Mouse (Mus musculus) CH12.LX (cell line): Measurements from ENCODE around the gene Zfp618. TPM values are rescaled to one million over a fixed set of nuclear protein-coding genes. Genes with fewer than 3 reads are reported as not detected.

ENCODE experiments used
- DNase-seq: peaks from one replicate; pipeline ENCODE4 v3.0.0-alpha.2; 2013; ENCODE audit errors: extremely low read depth
- H3K27ac ChIP-seq: 2 replicates; pipeline ENCODE4 v1.5.1; 2012; ENCODE audit warnings: low read depth, mild to moderate bottlenecking, control low read depth, moderate library complexity; ENCODE audit not compliant: insufficient read depth
- H3K27me3 ChIP-seq: replicated peaks from 2 replicates; pipeline ENCODE3; 2012; ENCODE audit warnings: inconsistent platforms
- H3K36me3 ChIP-seq, 2 experiments: replicated peaks in 1 of 2; 2 replicates each; pipeline versions ENCODE3 to v1.6.1; 2012; ENCODE audit warnings: inconsistent platforms in 1 of 2, low read length in 1 of 2, mild to moderate bottlenecking in 1 of 2, mixed read lengths in 1 of 2, moderate library complexity in 1 of 2; ENCODE audit not compliant: control insufficient read depth in 1 of 2, insufficient read depth in 1 of 2
- H3K4me1 ChIP-seq, 2 experiments: 2 replicates each; pipeline ENCODE4 v1.6.1; 2012; ENCODE audit warnings: inconsistent platforms in 1 of 2, moderate library complexity in 1 of 2; ENCODE audit not compliant: insufficient read depth in 2 of 2, control insufficient read depth in 1 of 2
- H3K4me2 ChIP-seq: 2 replicates; pipeline ENCODE4 v1.6.1; 2012; ENCODE audit warnings: low read depth, mild to moderate bottlenecking, control low read depth; ENCODE audit not compliant: poor library complexity, insufficient read depth, severe bottlenecking
- H3K4me3 ChIP-seq, 3 experiments: fragments of 150-350 bp in 1 of 3; sonication (generic) in 1 of 3; replicated peaks in 1 of 3; 2 replicates each; pipeline versions ENCODE3 to v1.5.1; 2011 to 2012; ENCODE audit warnings: low read depth in 2 of 3, low read length in 2 of 3, mild to moderate bottlenecking in 2 of 3, moderate library complexity in 2 of 3, control low read depth in 1 of 3, improper control_type of control experiment in 1 of 3, inconsistent platforms in 1 of 3, mixed read lengths in 1 of 3; ENCODE audit not compliant: poor library complexity in 1 of 3
- H3K79me2 ChIP-seq: replicated peaks from 2 replicates; pipeline ENCODE4 v1.6.1; 2012; ENCODE audit warnings: mild to moderate bottlenecking, moderate library complexity; ENCODE audit not compliant: control insufficient read depth, poor library complexity, insufficient read depth, severe bottlenecking; ENCODE audit errors: extremely low read depth
- H3K9ac ChIP-seq: 2 replicates; pipeline ENCODE4 v1.6.1; 2012; ENCODE audit warnings: low read depth, mild to moderate bottlenecking, control low read depth, moderate library complexity; ENCODE audit not compliant: insufficient read depth
- H3K9me3 ChIP-seq: replicated peaks from 2 replicates; pipeline ENCODE3; 2012; ENCODE audit warnings: low read length, inconsistent platforms, mixed read lengths
- CHD1 ChIP-seq: IDR thresholded peaks from 2 replicates; pipeline ENCODE4 v1.6.1; 2012; ENCODE audit warnings: low read depth, low read length, improper control_type of control experiment, inconsistent platforms
- ELF1 ChIP-seq: IDR thresholded peaks from 2 replicates; pipeline ENCODE4 v1.6.1; 2014; ENCODE audit warnings: low read depth, mild to moderate bottlenecking, inconsistent platforms, low read length, improper control_type of control experiment
- EP300 ChIP-seq: IDR thresholded peaks from 2 replicates; pipeline ENCODE4 v1.6.1; 2011; ENCODE audit warnings: low read length, improper control_type of control experiment
- GABPA ChIP-seq: IDR thresholded peaks from 2 replicates; pipeline ENCODE4 v1.6.1; 2012; ENCODE audit warnings: low read depth, low read length, improper control_type of control experiment, inconsistent platforms; ENCODE audit not compliant: insufficient replicate concordance
- HCFC1 ChIP-seq: IDR thresholded peaks from 2 replicates; pipeline ENCODE4 v1.6.1; 2012; ENCODE audit warnings: low read depth, mild to moderate bottlenecking, inconsistent platforms, low read length, improper control_type of control experiment
- JUN ChIP-seq: IDR thresholded peaks from 2 replicates; pipeline ENCODE4 v1.6.1; 2011; ENCODE audit warnings: low read depth, mild to moderate bottlenecking, low read length, improper control_type of control experiment, moderate library complexity; ENCODE audit not compliant: insufficient read depth
- JUND ChIP-seq: conservative IDR thresholded peaks from 2 replicates; pipeline ENCODE4 v1.6.1; 2011; ENCODE audit warnings: low read depth, low read length, improper control_type of control experiment
- KAT2A ChIP-seq: IDR thresholded peaks from 2 replicates; pipeline ENCODE4 v1.6.1; 2012; ENCODE audit warnings: low read length, improper control_type of control experiment, inconsistent platforms; ENCODE audit not compliant: insufficient replicate concordance
- MAFK ChIP-seq: IDR thresholded peaks from 2 replicates; pipeline ENCODE4 v1.6.1; 2011; ENCODE audit warnings: low read length, improper control_type of control experiment; ENCODE audit not compliant: insufficient replicate concordance
- MAX ChIP-seq: IDR thresholded peaks from 2 replicates; pipeline ENCODE4 v1.6.1; 2011; ENCODE audit warnings: low read length, improper control_type of control experiment
- MXI1 ChIP-seq: IDR thresholded peaks from 2 replicates; pipeline ENCODE4 v1.6.1; 2011; ENCODE audit warnings: mild to moderate bottlenecking, low read depth, low read length, improper control_type of control experiment
- RCOR1 ChIP-seq: conservative IDR thresholded peaks from 2 replicates; pipeline ENCODE4 v1.6.1; 2012; ENCODE audit warnings: low read depth, mild to moderate bottlenecking, inconsistent platforms, low read length, improper control_type of control experiment
- UBTF ChIP-seq: IDR thresholded peaks from 2 replicates; pipeline ENCODE4 v1.6.1; 2012; ENCODE audit warnings: low read depth, mild to moderate bottlenecking, inconsistent platforms, low read length, improper control_type of control experiment, moderate library complexity
- USF2 ChIP-seq: conservative IDR thresholded peaks from 2 replicates; pipeline ENCODE4 v1.6.1; 2011; ENCODE audit warnings: low read depth, low read length, improper control_type of control experiment
- ZC3H11A ChIP-seq: IDR thresholded peaks from 2 replicates; pipeline ENCODE4 v1.6.1; 2012; ENCODE audit warnings: low read depth, mild to moderate bottlenecking, inconsistent platforms, low read length, improper control_type of control experiment
- ZKSCAN1 ChIP-seq: IDR thresholded peaks from 2 replicates; pipeline ENCODE4 v1.6.1; 2012; ENCODE audit warnings: low read depth, inconsistent platforms, low read length, improper control_type of control experiment, borderline replicate concordance
- ZNF384 ChIP-seq: IDR thresholded peaks from 2 replicates; pipeline ENCODE4 v1.6.1; 2012; ENCODE audit warnings: low read depth, low read length, improper control_type of control experiment, inconsistent platforms
- dilution Hi-C: fragments of 300-500 bp; cut with MboI; formaldehyde crosslinking; loops from 2 replicates; pipeline ENCODE4 v1.14.3; 2020; ENCODE audit warnings: low sequenced_read_pairs; ENCODE audit not compliant: extremely low pct_unique_long_range_greater_than_20kb, extremely low pct_ligation_motif_present
- in situ Hi-C: fragments of 300-500 bp; cut with MboI; formaldehyde crosslinking; loops from 3 replicates; pipeline ENCODE4 v1.14.3; 2019; ENCODE audit warnings: low sequenced_read_pairs, low pct_ligation_motif_present, low pct_unique_long_range_greater_than_20kb, mixed read lengths
- polyA plus RNA-seq: library from polyadenylated mRNA; unstranded; fragments of >175 nt; gene quantifications from 2 replicates; pipeline ENCODE4 v1.2.1, GENCODE M21; 2012; ENCODE audit warnings: low read depth; ENCODE audit not compliant: insufficient read length
- total RNA-seq, 2 experiments: library from RNA; depleted of rRNA; stranded (reverse); fragments of 300-350 nt in 1 of 2; fragments of >200 nt in 1 of 2; gene quantifications; 2 replicates each; pipeline ENCODE4 v1.2.3; 2012 to 2014

The Zfp618 gene
- total and polyA plus RNA-seq, 3 experiments, result not detected

DNA sequence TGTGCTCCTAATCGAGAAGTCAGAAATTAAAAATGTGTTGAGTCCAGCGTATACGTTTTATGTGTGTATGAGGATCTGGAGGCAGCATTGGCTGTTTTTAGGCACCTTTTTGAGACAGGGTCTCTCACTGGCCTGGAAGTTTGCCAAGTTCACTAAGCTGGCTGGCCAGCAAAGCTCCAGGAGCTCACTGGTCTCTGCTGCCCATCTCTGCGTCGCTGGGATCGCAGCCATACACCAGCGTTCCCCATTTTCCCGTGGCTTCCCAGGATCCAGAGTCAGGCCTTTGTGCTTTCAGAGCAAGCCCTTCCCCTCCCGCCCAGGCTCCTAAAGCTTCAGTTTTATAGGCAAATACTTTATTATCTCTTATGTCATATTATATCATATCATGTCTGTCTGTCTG, 42.8 kb downstream of the Zfp618 start:
- in situ Hi-C loops (no loop called here), dilution Hi-C loops (no loop called here)
- Histone ChIP-seq H3K9ac (no peak overlapping the region), H3K4me1 (peaks cover 0 to 8% of the 10 kb centered on the region in 2 experiments; a peak in 1 of 4 replicates), H3K79me2 (no peaks in the 10 kb centered on the region), H3K4me2 (no peak overlapping the region), H3K4me3 (no peak overlapping the region), H3K27me3 (peaks cover 37% of the 10 kb centered on the region), H3K9me3 (no peaks in the 10 kb centered on the region), H3K27ac (no peak overlapping the region), H3K36me3 (no peaks in the 10 kb centered on the region)
- no peak for TF ChIP-seq MAX
- no peak for DNase-seq

DNA sequence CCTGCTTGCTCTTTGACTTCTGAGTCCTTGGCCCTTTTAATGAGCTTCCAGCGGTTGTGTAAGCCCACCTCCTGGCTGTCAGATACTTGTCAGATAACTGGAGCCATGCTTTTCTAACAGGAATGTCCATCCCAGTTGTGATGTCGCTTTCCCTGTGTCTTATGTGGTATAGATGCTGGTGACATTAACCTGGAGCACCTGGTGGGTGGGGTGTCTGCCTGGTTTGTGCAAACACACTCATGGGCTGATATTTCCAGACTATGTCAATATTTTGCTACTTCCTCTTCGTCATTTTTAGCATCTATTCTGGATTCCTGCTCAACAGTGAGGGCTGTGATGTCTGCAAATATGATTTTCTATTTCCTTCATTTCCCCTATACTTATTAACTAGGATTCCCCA, 43.4 kb downstream of the Zfp618 start:
- Histone ChIP-seq H3K79me2 (no peaks in the 10 kb centered on the region), H3K4me1 (peaks cover 0 to 8% of the 10 kb centered on the region in 2 experiments; a peak in 1 of 4 replicates), H3K4me3 (no peak overlapping the region), H3K4me2 (no peak overlapping the region), H3K9me3 (no peaks in the 10 kb centered on the region), H3K27ac (no peak overlapping the region), H3K27me3 (peaks cover 40% of the 10 kb centered on the region), H3K36me3 (no peaks in the 10 kb centered on the region), H3K9ac (no peak overlapping the region)
- in situ Hi-C loops, result no loop called here
- dilution Hi-C loops, result no loop called here
- no peak for TF ChIP-seq ZNF384
- no peak for DNase-seq

DNA sequence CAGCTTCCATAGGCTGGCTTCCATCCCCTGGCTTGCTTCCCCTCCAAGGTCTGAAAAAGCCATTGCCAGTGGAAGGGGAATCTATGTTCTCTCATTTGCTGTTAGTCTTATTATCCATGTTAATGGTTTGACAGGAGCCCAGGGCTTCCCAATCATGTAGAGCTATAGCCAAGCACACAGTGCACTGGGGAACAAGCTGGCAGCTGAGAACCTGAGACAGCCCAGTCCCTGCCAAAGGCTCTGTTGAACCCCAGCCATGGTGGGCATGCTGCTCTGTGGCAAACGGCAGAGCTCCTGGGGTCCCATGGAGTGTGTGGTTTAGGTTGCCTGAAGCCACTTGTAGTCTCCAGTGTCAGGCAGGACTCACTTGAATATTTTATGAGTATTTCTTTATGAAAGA, 44.4 kb downstream of the Zfp618 start:
- no peak overlapping the region for H3K9ac ChIP-seq
- H3K4me3 ChIP-seq, result no peak overlapping the region
- in situ Hi-C loops (no loop called here), dilution Hi-C loops (no loop called here)
- no peaks in the 10 kb centered on the region for H3K9me3 ChIP-seq
- H3K4me2 ChIP-seq, result no peak overlapping the region
- H3K79me2 ChIP-seq, result no peaks in the 10 kb centered on the region
- no peaks in the 10 kb centered on the region for H3K36me3 ChIP-seq
- peaks cover 41% of the 10 kb centered on the region for H3K27me3 ChIP-seq
- no peak for DNase-seq
- H3K4me1 ChIP-seq, result peaks cover 0 to 8% of the 10 kb centered on the region in 2 experiments; a peak in 1 of 4 replicates
- no peak overlapping the region for H3K27ac ChIP-seq
- no peak for TF ChIP-seq EP300
- TF ChIP-seq JUN, result no peak
- TF ChIP-seq USF2, result no peak
- TF ChIP-seq ZKSCAN1, result no peak
- TF ChIP-seq RCOR1, result no peak
- no peak for TF ChIP-seq ZC3H11A
- TF ChIP-seq MXI1, result no peak
- TF ChIP-seq ELF1, result no peak
- TF ChIP-seq HCFC1, result no peak
- no peak for TF ChIP-seq CHD1
- TF ChIP-seq KAT2A, result no peak
- no peak for TF ChIP-seq UBTF
- no peak for TF ChIP-seq JUND
- no peak for TF ChIP-seq GABPA
- TF ChIP-seq ZNF384, result no peak
- no peak for TF ChIP-seq MAFK
